Mouse (Mus musculus) erythroblast, embryonic 14.5 days (primary cell): ENCODE results near the gene Zrsr2. TPM values are rescaled to one million over a fixed set of nuclear protein-coding genes. Genes with fewer than 3 reads are reported as not detected.

Source experiments
- H3K27me3 ChIP-seq: 2 replicates; pipeline ENCODE4 v1.6.1; 2012; ENCODE audit warnings: inconsistent platforms; ENCODE audit not compliant: control insufficient read depth
- H3K36me3 ChIP-seq: 2 replicates; pipeline ENCODE4 v1.6.1; 2012; ENCODE audit warnings: mild to moderate bottlenecking, inconsistent platforms; ENCODE audit not compliant: control insufficient read depth
- H3K4me1 ChIP-seq: 2 replicates; pipeline ENCODE4 v1.6.1; 2012; ENCODE audit warnings: inconsistent platforms; ENCODE audit not compliant: control insufficient read depth
- H3K4me3 ChIP-seq: replicated peaks from 2 replicates; pipeline ENCODE3; 2012; ENCODE audit warnings: moderate library complexity, mild to moderate bottlenecking, inconsistent platforms
- H3K9me3 ChIP-seq: 2 replicates; pipeline ENCODE4 v1.6.1; 2012; ENCODE audit warnings: low read length, inconsistent platforms, mixed read lengths; ENCODE audit not compliant: control insufficient read depth
- GATA1 ChIP-seq: IDR thresholded peaks from 2 replicates; pipeline ENCODE4 v1.6.1; 2012; ENCODE audit warnings: low read length, inconsistent platforms, mixed read lengths
- TAL1 ChIP-seq: IDR thresholded peaks from 3 replicates; pipeline ENCODE4 v1.6.1; 2012; ENCODE audit warnings: low read length, inconsistent platforms, mixed read lengths
- polyA plus RNA-seq: library from polyadenylated mRNA; stranded (reverse); fragments of >175 nt; gene quantifications from 2 replicates; pipeline ENCODE4 v1.2.3, GENCODE M21; 2012

The Zrsr2 gene
- polyA plus RNA-seq = 2.6 and 3.9 TPM in 2 replicates

GRCm38 (mm10) chrX:163958467-163958875 lies at the start of gene Zrsr2:
Gene Zrsr2 (minus strand): TSS chrX:163958661.
- TF ChIP-seq TAL1 = no peak
- TF ChIP-seq GATA1 = no peak
- Histone ChIP-seq H3K4me3 (peak within 1 kb of the TSS; percentile 91), H3K9me3 (peaks cover 8% of the 10 kb centered on the region), H3K27me3 (peaks cover 2% of the 10 kb centered on the region; the same call in 1 of the 2 replicates), H3K36me3 (peaks cover 33% of the 10 kb centered on the region), H3K4me1 (peaks cover 19% of the 10 kb centered on the region)

GRCm38 (mm10) chrX:164004809-164005208 lies 46.3 kb upstream of the Zrsr2 start:
- TF ChIP-seq GATA1 (no peak), TAL1 (no peak)
- Histone ChIP-seq H3K27me3 (no peaks in the 10 kb centered on the region), H3K9me3 (no peaks in the 10 kb centered on the region), H3K4me3 (no peak overlapping the region), H3K4me1 (no peaks in the 10 kb centered on the region), H3K36me3 (no peaks in the 10 kb centered on the region)

- H3K9me3 ChIP-seq = no peaks in the 10 kb centered on the region
- TF ChIP-seq GATA1 (no peak), TAL1 (no peak)
- no peaks in the 10 kb centered on the region for H3K36me3 ChIP-seq
- no peaks in the 10 kb centered on the region for H3K27me3 ChIP-seq
- no peaks in the 10 kb centered on the region for H3K4me1 ChIP-seq
- no peak overlapping the region for H3K4me3 ChIP-seq
Observed at GRCm38 (mm10) chrX:163999848-164000247, 41.4 kb upstream of the Zrsr2 start.

GRCm38 (mm10) chrX:163996754-163997153 lies 38.3 kb upstream of the Zrsr2 start:
- TF ChIP-seq GATA1 (no peak), TAL1 (no peak)

GRCm38 (mm10) chrX:163987718-163988374 lies 29.4 kb upstream of the Zrsr2 start:
- Histone ChIP-seq H3K36me3 (no peaks in the 10 kb centered on the region), H3K9me3 (no peaks in the 10 kb centered on the region), H3K4me3 (no peak overlapping the region), H3K27me3 (no peaks in the 10 kb centered on the region), H3K4me1 (no peaks in the 10 kb centered on the region)
- TF ChIP-seq GATA1 (no peak), TAL1 (no peak)

More at GRCm38 (mm10) chrX:163996754-163997153, 38.3 kb upstream of the Zrsr2 start:
- H3K4me1 ChIP-seq = no peaks in the 10 kb centered on the region
- H3K4me3 ChIP-seq = no peak overlapping the region
- H3K36me3 ChIP-seq = no peaks in the 10 kb centered on the region
- H3K27me3 ChIP-seq = no peaks in the 10 kb centered on the region
- no peaks in the 10 kb centered on the region for H3K9me3 ChIP-seq

- Histone ChIP-seq H3K27me3 (no peaks in the 10 kb centered on the region), H3K4me3 (no peak overlapping the region), H3K36me3 (no peaks in the 10 kb centered on the region), H3K4me1 (no peaks in the 10 kb centered on the region), H3K9me3 (no peaks in the 10 kb centered on the region)
- TF ChIP-seq TAL1 (no peak), GATA1 (no peak)
Observed at GRCm38 (mm10) chrX:163982129-163982528, 23.7 kb upstream of the Zrsr2 start.

- H3K4me1 ChIP-seq = no peaks in the 10 kb centered on the region
- H3K4me3 ChIP-seq = no peak overlapping the region
- no peaks in the 10 kb centered on the region for H3K27me3 ChIP-seq
- H3K36me3 ChIP-seq = no peaks in the 10 kb centered on the region
- TF ChIP-seq GATA1 (no peak), TAL1 (no peak)
- H3K9me3 ChIP-seq = no peaks in the 10 kb centered on the region
Observed at GRCm38 (mm10) chrX:163981500-163981899, 23.0 kb upstream of the Zrsr2 start.

GRCm38 (mm10) chrX:163981092-163981491 lies 22.6 kb upstream of the Zrsr2 start:
- Histone ChIP-seq H3K4me1 (no peaks in the 10 kb centered on the region), H3K36me3 (no peaks in the 10 kb centered on the region), H3K4me3 (no peak overlapping the region), H3K27me3 (no peaks in the 10 kb centered on the region), H3K9me3 (no peaks in the 10 kb centered on the region)
- TF ChIP-seq GATA1 (no peak), TAL1 (no peak)

GRCm38 (mm10) chrX:163957803-163958466 lies 526 bp downstream of the Zrsr2 start:
- Histone ChIP-seq H3K4me1 (peaks cover 19% of the 10 kb centered on the region), H3K27me3 (peaks cover 2% of the 10 kb centered on the region; the same call in 1 of the 2 replicates), H3K36me3 (peaks cover 38% of the 10 kb centered on the region), H3K4me3 (peak overlapping the region; percentile 91), H3K9me3 (peaks cover 8% of the 10 kb centered on the region)
- TF ChIP-seq TAL1 (no peak), GATA1 (no peak)
